Mouse (Mus musculus): ENCODE measurements around the gene Zbtb14. TPM values are rescaled to one million over a fixed set of nuclear protein-coding genes. Genes with fewer than 3 reads are reported as not detected.

Gene Zbtb14
- 6.4 and 7.5 TPM in 2 replicates for polyA plus RNA-seq (2011; ENCODE audit: insufficient read depth, insufficient read length, low replicate concordance, missing spikeins)

DNA sequence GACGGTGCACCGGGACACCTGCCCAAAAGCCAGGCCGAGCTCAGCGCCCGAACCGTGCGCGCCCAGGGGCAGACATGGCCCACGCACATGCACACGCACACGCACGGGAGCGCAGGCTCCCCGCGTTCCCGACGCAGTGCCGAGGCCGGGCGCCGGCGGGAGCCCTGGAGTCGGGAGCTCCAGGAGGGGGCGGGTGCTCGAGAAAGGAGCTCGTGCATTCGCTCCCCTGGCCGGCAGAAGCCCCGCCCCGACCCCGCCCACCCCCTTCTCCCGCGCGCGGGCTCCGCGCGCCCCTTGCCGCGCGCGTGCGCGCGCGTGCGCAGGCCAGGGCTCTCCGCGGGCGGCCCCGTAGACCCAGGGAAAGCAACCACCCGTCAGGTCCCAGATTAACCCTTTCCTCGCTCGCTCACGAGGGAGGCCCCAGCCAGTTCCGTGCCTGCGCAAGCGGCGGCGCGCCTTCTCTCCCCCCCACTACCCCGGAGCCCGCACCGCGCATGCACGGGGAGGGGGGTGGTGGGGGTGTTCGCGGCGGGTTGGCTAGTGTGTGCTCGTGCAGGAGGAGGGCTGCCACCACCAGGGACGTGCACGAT is at the start of gene Zbtb14:
TSS of gene Zbtb14 (plus strand) at position 540 of the 590 bp plus-strand sequence.
- H3K4me1 ChIP-seq (ENCODE audit: control insufficient read depth, insufficient read depth, low read length) = peaks cover 1% of the 10 kb centered on the region
- under 1% methylated on average over 72 of the region's 72 CpGs for WGBS
- H3K27ac ChIP-seq (ENCODE audit: control insufficient read depth, insufficient read depth, low read depth, low read length, poor library complexity) = peak within 1 kb of the TSS; percentile 99
- peak; percentile 58; the same call in 1 of the 2 replicates for TF ChIP-seq POLR2A (IDR thresholded peaks at IDR 0.05; ENCODE audit: borderline replicate concordance, control insufficient read depth, low read depth, low read length)
- no peak for TF ChIP-seq CTCF (IDR thresholded peaks at IDR 0.05; ENCODE audit: control insufficient read depth, insufficient read depth, low read length)
- H3K4me3 ChIP-seq (replicated peaks; ENCODE audit: control insufficient read depth, low read depth, low read length) = peak within 1 kb of the TSS; percentile 93

DNA sequence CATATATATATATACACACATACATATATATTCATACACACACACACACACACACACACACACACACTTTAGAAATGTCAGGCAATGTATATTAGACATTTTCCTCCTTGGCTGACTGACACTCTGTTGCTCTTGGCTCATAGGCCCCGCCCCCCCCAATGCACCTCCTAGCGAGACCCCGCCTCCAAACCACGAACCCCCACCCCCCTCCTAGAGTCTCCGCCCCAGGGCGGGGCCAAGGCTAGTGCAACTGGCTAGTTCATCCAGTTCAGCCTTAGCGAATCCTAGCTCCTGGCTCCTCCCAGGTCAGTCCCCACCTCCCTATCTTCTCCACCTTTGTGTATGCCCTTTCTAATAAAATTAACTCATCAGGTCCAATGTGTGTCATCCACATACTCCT is 36.8 kb upstream of the Zbtb14 start:
- H3K27ac ChIP-seq (ENCODE audit: control insufficient read depth, insufficient read depth, low read depth, low read length, poor library complexity) = no peak overlapping the region
- H3K4me3 ChIP-seq (replicated peaks; ENCODE audit: control insufficient read depth, low read depth, low read length) = no peak overlapping the region
- WGBS = 67% methylated on average over 7 of the region's 7 CpGs
- no peaks in the 10 kb centered on the region for H3K4me1 ChIP-seq (ENCODE audit: control insufficient read depth, insufficient read depth, low read length)
- TF ChIP-seq POLR2A (IDR thresholded peaks at IDR 0.05; ENCODE audit: borderline replicate concordance, control insufficient read depth, low read depth, low read length) (no peak), CTCF (IDR thresholded peaks at IDR 0.05; ENCODE audit: control insufficient read depth, insufficient read depth, low read length) (no peak)

DNA sequence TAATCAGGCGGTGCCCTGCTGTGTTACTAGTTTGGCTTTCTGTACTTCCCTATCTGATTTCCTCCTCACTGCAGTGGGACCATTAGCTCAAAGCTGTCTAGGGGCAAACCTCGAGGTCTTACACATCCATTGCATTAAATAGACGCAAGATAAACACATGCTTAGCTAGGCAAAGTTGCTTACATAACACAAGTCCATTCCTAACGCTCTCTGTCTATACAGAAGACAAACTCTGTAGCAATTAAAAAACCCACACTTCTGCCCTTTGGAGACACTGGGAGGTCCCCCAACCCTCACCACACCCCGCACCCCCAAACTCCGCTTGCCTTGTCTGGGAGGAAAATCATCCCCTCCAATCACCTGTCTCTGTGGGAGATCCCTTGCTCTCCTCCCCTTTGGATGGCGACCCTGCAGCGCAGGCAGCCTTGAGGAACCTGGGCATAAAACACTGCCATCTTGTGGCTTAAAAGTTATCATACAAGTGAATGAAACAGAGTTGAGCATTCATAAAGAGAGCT is 33.8 kb upstream of the Zbtb14 start:
- 5% methylated on average over 8 of the region's 8 CpGs for WGBS
- Histone ChIP-seq H3K4me3 (replicated peaks; ENCODE audit: control insufficient read depth, low read depth, low read length) (no peak overlapping the region), H3K27ac (ENCODE audit: control insufficient read depth, insufficient read depth, low read depth, low read length, poor library complexity) (no peak overlapping the region), H3K4me1 (ENCODE audit: control insufficient read depth, insufficient read depth, low read length) (no peaks in the 10 kb centered on the region)
- TF ChIP-seq POLR2A (IDR thresholded peaks at IDR 0.05; ENCODE audit: borderline replicate concordance, control insufficient read depth, low read depth, low read length) (no peak), CTCF (IDR thresholded peaks at IDR 0.05; ENCODE audit: control insufficient read depth, insufficient read depth, low read length) (peak; percentile 43; the same call in 1 of the 2 replicates)

DNA sequence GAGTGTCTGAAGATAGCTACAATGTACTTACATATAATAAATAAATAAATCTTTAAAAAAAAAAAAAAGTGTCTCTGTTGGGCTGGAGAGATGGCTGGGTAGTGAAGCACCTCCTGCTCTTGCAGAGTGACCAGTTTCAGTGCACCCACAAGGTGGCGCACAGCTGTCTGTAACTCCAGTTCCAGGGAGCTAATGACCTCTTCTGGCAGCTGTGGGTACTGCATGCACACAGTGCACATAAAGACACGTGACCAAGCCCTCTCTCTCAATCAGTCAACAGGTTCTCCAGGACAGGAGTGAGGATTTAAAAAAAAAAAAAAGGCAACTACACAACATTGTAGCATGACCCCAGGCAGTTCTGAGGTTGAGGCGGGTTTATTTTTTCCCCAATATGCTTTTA is 17.8 kb upstream of the Zbtb14 start:
- Histone ChIP-seq H3K4me1 (ENCODE audit: control insufficient read depth, insufficient read depth, low read length) (no peaks in the 10 kb centered on the region), H3K4me3 (replicated peaks; ENCODE audit: control insufficient read depth, low read depth, low read length) (no peak overlapping the region), H3K27ac (ENCODE audit: control insufficient read depth, insufficient read depth, low read depth, low read length, poor library complexity) (no peak overlapping the region)
- WGBS = 84% methylated on average over 3 of the region's 3 CpGs
- TF ChIP-seq POLR2A (IDR thresholded peaks at IDR 0.05; ENCODE audit: borderline replicate concordance, control insufficient read depth, low read depth, low read length) = no peak
- TF ChIP-seq CTCF (IDR thresholded peaks at IDR 0.05; ENCODE audit: control insufficient read depth, insufficient read depth, low read length) = peak; percentile 70

DNA sequence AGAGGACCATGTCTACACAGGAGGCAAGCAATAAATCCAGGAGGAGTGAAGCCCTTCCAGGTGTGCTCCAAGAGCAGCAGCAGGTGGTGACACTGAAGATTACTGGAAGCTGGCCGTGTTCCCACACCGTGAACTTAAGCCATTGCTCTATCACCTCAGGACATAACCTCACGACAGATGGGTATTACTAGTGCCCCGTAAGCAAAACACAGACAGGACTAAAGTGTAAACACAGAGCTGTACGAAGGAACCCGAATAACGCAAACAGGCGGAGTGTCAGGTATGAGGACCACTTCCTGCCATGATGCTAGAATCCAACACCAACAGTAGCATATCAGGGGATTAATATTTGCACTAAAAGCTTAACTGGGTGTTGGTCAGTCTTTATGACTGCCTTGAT is 2.0 kb upstream of the Zbtb14 start:
- 87% methylated on average over 8 of the region's 8 CpGs for WGBS
- no peak overlapping the region for H3K27ac ChIP-seq (ENCODE audit: control insufficient read depth, insufficient read depth, low read depth, low read length, poor library complexity)
- TF ChIP-seq CTCF (IDR thresholded peaks at IDR 0.05; ENCODE audit: control insufficient read depth, insufficient read depth, low read length) = no peak
- TF ChIP-seq POLR2A (IDR thresholded peaks at IDR 0.05; ENCODE audit: borderline replicate concordance, control insufficient read depth, low read depth, low read length) = no peak
- H3K4me1 ChIP-seq (ENCODE audit: control insufficient read depth, insufficient read depth, low read length) = peaks cover 1% of the 10 kb centered on the region
- no peak overlapping the region for H3K4me3 ChIP-seq (replicated peaks; ENCODE audit: control insufficient read depth, low read depth, low read length)

DNA sequence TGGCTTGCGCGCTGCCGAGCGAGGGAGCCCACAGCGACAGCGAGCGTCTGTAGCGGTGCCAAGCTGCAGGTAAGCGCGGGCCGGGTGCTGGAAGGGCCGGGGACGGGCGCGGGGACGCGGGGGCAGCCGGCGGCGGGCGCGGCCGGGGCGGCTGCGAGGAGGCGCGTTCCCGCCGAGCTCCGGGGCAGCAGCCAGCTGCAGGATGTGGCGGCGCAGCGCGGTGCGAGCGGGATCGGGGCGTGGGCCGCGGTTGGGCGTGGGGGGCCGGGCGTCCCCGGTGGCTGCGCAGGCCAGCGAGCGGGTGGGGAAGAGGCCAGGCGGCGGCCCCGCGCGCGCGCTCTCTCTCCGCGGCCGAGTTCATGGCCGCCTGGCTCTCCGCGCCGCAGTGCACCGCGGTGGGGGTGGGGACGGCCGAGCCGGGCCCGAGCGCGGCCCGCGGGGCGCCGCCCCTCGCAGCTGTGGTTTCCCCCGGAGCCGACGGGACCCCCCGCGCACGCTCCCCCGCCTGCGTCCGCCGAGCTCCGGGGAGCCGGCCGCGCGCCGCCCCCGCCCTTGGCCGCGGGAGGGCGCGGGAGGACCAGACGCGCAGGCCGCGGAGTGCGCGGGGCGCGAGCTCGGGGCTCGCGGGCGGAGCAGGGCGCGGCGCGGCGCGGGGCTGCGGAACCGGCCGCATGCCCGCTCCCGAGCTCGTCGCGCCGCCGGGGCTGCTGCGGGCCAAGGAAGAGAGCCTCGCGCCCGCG is 521 bp downstream of the Zbtb14 start:
- Histone ChIP-seq H3K4me1 (ENCODE audit: control insufficient read depth, insufficient read depth, low read length) (peaks cover 1% of the 10 kb centered on the region), H3K27ac (ENCODE audit: control insufficient read depth, insufficient read depth, low read depth, low read length, poor library complexity) (peak overlapping the region; percentile 99), H3K4me3 (replicated peaks; ENCODE audit: control insufficient read depth, low read depth, low read length) (peak overlapping the region; percentile 93)
- TF ChIP-seq CTCF (IDR thresholded peaks at IDR 0.05; ENCODE audit: control insufficient read depth, insufficient read depth, low read length) (no peak), POLR2A (IDR thresholded peaks at IDR 0.05; ENCODE audit: borderline replicate concordance, control insufficient read depth, low read depth, low read length) (no peak; the same call in 1 of the 2 replicates)
- 3% methylated on average over 115 of the region's 128 CpGs for WGBS

DNA sequence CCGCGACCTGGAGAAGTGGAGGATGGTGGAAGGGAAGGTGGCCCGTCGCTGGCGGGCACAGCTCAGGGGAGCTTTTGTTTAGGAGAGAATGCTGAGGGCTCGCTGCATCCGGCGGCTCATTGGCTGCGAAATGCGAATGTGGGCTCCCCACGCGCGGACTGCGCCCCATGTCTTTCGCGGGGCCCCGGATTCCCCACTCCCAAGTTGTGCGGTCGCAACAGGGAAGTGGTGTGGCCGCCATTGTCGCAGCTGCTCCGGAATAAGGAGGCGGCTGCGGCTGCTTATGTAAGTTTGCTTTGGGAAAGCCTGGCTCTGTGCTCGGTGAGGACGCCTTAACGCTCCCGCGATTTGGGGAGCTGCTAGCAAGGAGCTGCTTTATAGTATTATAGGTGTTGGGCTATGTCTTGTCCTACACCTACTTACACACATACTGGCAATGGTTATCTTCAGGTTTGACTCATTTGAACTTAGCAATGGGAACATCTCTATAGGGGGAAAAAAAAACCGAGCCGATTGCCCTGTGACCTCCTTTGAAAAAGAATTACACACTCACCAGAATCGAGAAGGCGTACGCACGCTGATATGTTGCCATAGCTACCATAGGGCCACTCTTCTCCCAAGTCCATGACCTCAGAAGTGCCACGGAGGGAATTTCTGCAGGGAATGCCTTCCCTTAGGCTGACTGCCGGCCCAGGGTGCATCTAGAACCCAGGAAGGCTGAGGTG is 1.3 kb downstream of the Zbtb14 start:
- H3K4me1 ChIP-seq (ENCODE audit: control insufficient read depth, insufficient read depth, low read length) = peaks cover 1% of the 10 kb centered on the region
- WGBS = under 1% methylated on average over 37 of the region's 37 CpGs
- TF ChIP-seq POLR2A (IDR thresholded peaks at IDR 0.05; ENCODE audit: borderline replicate concordance, control insufficient read depth, low read depth, low read length) (peak; percentile 42; the same call in 1 of the 2 replicates), CTCF (IDR thresholded peaks at IDR 0.05; ENCODE audit: control insufficient read depth, insufficient read depth, low read length) (no peak)
- H3K4me3 ChIP-seq (replicated peaks; ENCODE audit: control insufficient read depth, low read depth, low read length) = peak overlapping the region; percentile 93
- H3K27ac ChIP-seq (ENCODE audit: control insufficient read depth, insufficient read depth, low read depth, low read length, poor library complexity) = peak overlapping the region; percentile 99

Measured in bone marrow, adult 2 months (tissue).